Mouse (Mus musculus): ENCODE results near the gene Gm9945. TPM values are rescaled to one million over a fixed set of nuclear protein-coding genes. Genes with fewer than 3 reads are reported as not detected.

Gm9945 gene
- polyA plus RNA-seq, 1 experiment, result not detected

GRCm38 (mm10) chr11:53481088-53481730 lies 1.2 kb downstream of the Gm9945 start:
- no peak overlapping the region for H3K27ac ChIP-seq (ENCODE audit: control insufficient read depth, insufficient read depth, low read length)
- WGBS, result 79% methylated on average over 4 of the region's 4 CpGs

GRCm38 (mm10) chr11:53483159-53483891 lies 3.4 kb downstream of the Gm9945 start:
- H3K27ac ChIP-seq (ENCODE audit: control insufficient read depth, insufficient read depth, low read length), result no peak overlapping the region
- H3K4me1 ChIP-seq (replicated peaks; ENCODE audit: control insufficient read depth, insufficient read depth, low read length), result peaks cover 9% of the 10 kb centered on the region
- no peaks in the 10 kb centered on the region for H3K36me3 ChIP-seq (ENCODE audit: control insufficient read depth, insufficient read depth, low read length)
- H3K4me3 ChIP-seq (ENCODE audit: control insufficient read depth, insufficient read depth, low read length), result no peak overlapping the region
- no peak for TF ChIP-seq POLR2A (IDR thresholded peaks at IDR 0.05; ENCODE audit: control insufficient read depth, extremely low read depth, insufficient read depth, low read length, poor library complexity)
- no peak for TF ChIP-seq CTCF (IDR thresholded peaks at IDR 0.05; ENCODE audit: borderline replicate concordance, control insufficient read depth, extremely low read depth, insufficient read depth, low read length, poor library complexity)
- no peak for DNase-seq
- 85% methylated on average over 9 of the region's 9 CpGs for WGBS
- peaks cover 12% of the 10 kb centered on the region; the same call in 1 of the 2 replicates for H3K27me3 ChIP-seq (ENCODE audit: control insufficient read depth, insufficient read depth, low read length)

More at GRCm38 (mm10) chr11:53481088-53481730, 1.2 kb downstream of the Gm9945 start:
- H3K27me3 ChIP-seq (ENCODE audit: control insufficient read depth, insufficient read depth, low read length), result peaks cover 15% of the 10 kb centered on the region
- H3K4me3 ChIP-seq (ENCODE audit: control insufficient read depth, insufficient read depth, low read length), result no peak overlapping the region
- no peak for DNase-seq
- peaks cover 5% of the 10 kb centered on the region for H3K4me1 ChIP-seq (replicated peaks; ENCODE audit: control insufficient read depth, insufficient read depth, low read length)
- H3K36me3 ChIP-seq (ENCODE audit: control insufficient read depth, insufficient read depth, low read length), result no peaks in the 10 kb centered on the region
- TF ChIP-seq CTCF (IDR thresholded peaks at IDR 0.05; ENCODE audit: borderline replicate concordance, control insufficient read depth, extremely low read depth, insufficient read depth, low read length, poor library complexity), result no peak
- no peak for TF ChIP-seq POLR2A (IDR thresholded peaks at IDR 0.05; ENCODE audit: control insufficient read depth, extremely low read depth, insufficient read depth, low read length, poor library complexity)

GRCm38 (mm10) chr11:53485719-53486118 lies 5.8 kb downstream of the Gm9945 start:
- no peak overlapping the region for H3K4me3 ChIP-seq (ENCODE audit: control insufficient read depth, insufficient read depth, low read length)
- peaks cover 3% of the 10 kb centered on the region; the same call in 1 of the 2 replicates for H3K27me3 ChIP-seq (ENCODE audit: control insufficient read depth, insufficient read depth, low read length)
- TF ChIP-seq CTCF (IDR thresholded peaks at IDR 0.05; ENCODE audit: borderline replicate concordance, control insufficient read depth, extremely low read depth, insufficient read depth, low read length, poor library complexity) (no peak), POLR2A (IDR thresholded peaks at IDR 0.05; ENCODE audit: control insufficient read depth, extremely low read depth, insufficient read depth, low read length, poor library complexity) (no peak)
- no peak overlapping the region for H3K27ac ChIP-seq (ENCODE audit: control insufficient read depth, insufficient read depth, low read length)
- 47% methylated on average over 3 of the region's 3 CpGs for WGBS
- H3K36me3 ChIP-seq (ENCODE audit: control insufficient read depth, insufficient read depth, low read length), result no peaks in the 10 kb centered on the region
- H3K4me1 ChIP-seq (replicated peaks; ENCODE audit: control insufficient read depth, insufficient read depth, low read length), result 0 out of 2 replicates have a peak, but pooled peaks cover 4% of the 10 kb centered on the region
- no peak for DNase-seq

- no peak for DNase-seq
- WGBS, result 96% methylated on average over 3 of the region's 3 CpGs
- no peak overlapping the region for H3K4me3 ChIP-seq (ENCODE audit: control insufficient read depth, insufficient read depth, low read length)
- peaks cover 3% of the 10 kb centered on the region; the same call in 1 of the 2 replicates for H3K27me3 ChIP-seq (ENCODE audit: control insufficient read depth, insufficient read depth, low read length)
- TF ChIP-seq CTCF (IDR thresholded peaks at IDR 0.05; ENCODE audit: borderline replicate concordance, control insufficient read depth, extremely low read depth, insufficient read depth, low read length, poor library complexity), result no peak
- TF ChIP-seq POLR2A (IDR thresholded peaks at IDR 0.05; ENCODE audit: control insufficient read depth, extremely low read depth, insufficient read depth, low read length, poor library complexity), result no peak
- H3K36me3 ChIP-seq (ENCODE audit: control insufficient read depth, insufficient read depth, low read length), result no peaks in the 10 kb centered on the region
- H3K4me1 ChIP-seq (replicated peaks; ENCODE audit: control insufficient read depth, insufficient read depth, low read length), result 0 out of 2 replicates have a peak, but pooled peaks cover 4% of the 10 kb centered on the region
- no peak overlapping the region for H3K27ac ChIP-seq (ENCODE audit: control insufficient read depth, insufficient read depth, low read length)
Measured at GRCm38 (mm10) chr11:53486351-53486750, 6.4 kb downstream of the Gm9945 start.

GRCm38 (mm10) chr11:53486822-53487594 lies 7.0 kb downstream of the Gm9945 start:
- Histone ChIP-seq H3K27ac (ENCODE audit: control insufficient read depth, insufficient read depth, low read length) (no peak overlapping the region), H3K4me3 (ENCODE audit: control insufficient read depth, insufficient read depth, low read length) (no peak overlapping the region), H3K27me3 (ENCODE audit: control insufficient read depth, insufficient read depth, low read length) (peaks cover 3% of the 10 kb centered on the region; the same call in 1 of the 2 replicates), H3K4me1 (replicated peaks; ENCODE audit: control insufficient read depth, insufficient read depth, low read length) (0 out of 2 replicates have a peak, but pooled peaks cover 4% of the 10 kb centered on the region), H3K36me3 (ENCODE audit: control insufficient read depth, insufficient read depth, low read length) (no peaks in the 10 kb centered on the region)
- no peak for TF ChIP-seq CTCF (IDR thresholded peaks at IDR 0.05; ENCODE audit: borderline replicate concordance, control insufficient read depth, extremely low read depth, insufficient read depth, low read length, poor library complexity)
- TF ChIP-seq POLR2A (IDR thresholded peaks at IDR 0.05; ENCODE audit: control insufficient read depth, extremely low read depth, insufficient read depth, low read length, poor library complexity), result no peak
- 19% methylated on average over 27 of the region's 27 CpGs for WGBS
- DNase-seq, result no peak

GRCm38 (mm10) chr11:53489007-53489406 lies 9.0 kb downstream of the Gm9945 start:
- Histone ChIP-seq H3K27me3 (ENCODE audit: control insufficient read depth, insufficient read depth, low read length) (peaks cover 3% of the 10 kb centered on the region; the same call in 1 of the 2 replicates), H3K27ac (ENCODE audit: control insufficient read depth, insufficient read depth, low read length) (no peak overlapping the region), H3K4me1 (replicated peaks; ENCODE audit: control insufficient read depth, insufficient read depth, low read length) (0 out of 2 replicates have a peak, but pooled peaks cover 4% of the 10 kb centered on the region), H3K4me3 (ENCODE audit: control insufficient read depth, insufficient read depth, low read length) (no peak overlapping the region), H3K36me3 (ENCODE audit: control insufficient read depth, insufficient read depth, low read length) (no peaks in the 10 kb centered on the region)
- WGBS, result 97% methylated on average over 5 of the region's 5 CpGs
- DNase-seq, result no peak
- TF ChIP-seq CTCF (IDR thresholded peaks at IDR 0.05; ENCODE audit: borderline replicate concordance, control insufficient read depth, extremely low read depth, insufficient read depth, low read length, poor library complexity) (no peak), POLR2A (IDR thresholded peaks at IDR 0.05; ENCODE audit: control insufficient read depth, extremely low read depth, insufficient read depth, low read length, poor library complexity) (no peak)

Data from thymus, adult 2 months (tissue).